Mouse (Mus musculus) layer of hippocampus, postnatal 25 days (tissue): ENCODE measurements at regions not wholly inside any gene's neighbourhood (a gene's known extent, or its start where the extent isn't known, plus 50 kb on each side); places are given as distances from the start of the nearest gene placed in this dataset.

Source experiments
- DNase-seq, 2 experiments: peaks; one replicate each; pipeline ENCODE4 v3.0.0; 2022; ENCODE audit warnings: mixed read lengths in 2 of 2, low spot score in 1 of 2; ENCODE audit errors: extremely low spot score in 1 of 2

GRCm38 (mm10) chr15:24778234-24778633, 635.3 kb downstream of the Basp1 start:
- no peak for DNase-seq

DNA sequence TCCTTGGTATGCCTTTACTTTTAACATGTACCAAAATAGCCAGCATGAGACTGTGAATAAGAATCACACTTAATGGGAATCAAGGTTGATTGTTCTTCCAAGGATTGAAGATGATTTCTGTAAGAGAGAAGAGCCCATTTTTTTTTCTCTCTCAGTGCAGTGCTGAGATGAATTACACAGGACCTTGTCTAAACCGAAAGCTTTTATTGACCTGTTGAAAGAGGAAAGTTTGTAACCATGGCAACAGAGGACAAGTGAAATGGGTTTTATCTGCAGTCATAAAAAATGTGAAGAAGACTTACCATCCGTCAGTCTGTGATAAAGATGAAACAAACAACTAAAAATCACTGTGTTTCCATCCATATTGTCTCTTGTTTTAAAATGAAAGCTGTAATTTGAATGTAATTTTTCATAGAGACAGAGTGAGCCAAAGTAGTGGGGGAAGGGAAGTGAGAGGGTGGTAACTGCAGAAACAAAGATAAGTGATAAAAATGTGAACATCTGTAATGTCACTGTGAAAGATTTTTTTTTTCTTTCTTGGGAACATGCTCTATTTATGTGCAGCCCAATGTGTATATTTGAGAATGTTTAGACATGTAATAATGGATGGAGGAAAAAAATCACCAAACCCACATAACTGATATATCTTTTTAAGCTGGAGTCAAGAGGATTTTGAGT, 661.9 kb downstream of the Basp1 start:
- no peak for DNase-seq

- no peak for DNase-seq
Measured at GRCm38 (mm10) chr15:24743240-24743639, 670.3 kb downstream of the Basp1 start.

DNA sequence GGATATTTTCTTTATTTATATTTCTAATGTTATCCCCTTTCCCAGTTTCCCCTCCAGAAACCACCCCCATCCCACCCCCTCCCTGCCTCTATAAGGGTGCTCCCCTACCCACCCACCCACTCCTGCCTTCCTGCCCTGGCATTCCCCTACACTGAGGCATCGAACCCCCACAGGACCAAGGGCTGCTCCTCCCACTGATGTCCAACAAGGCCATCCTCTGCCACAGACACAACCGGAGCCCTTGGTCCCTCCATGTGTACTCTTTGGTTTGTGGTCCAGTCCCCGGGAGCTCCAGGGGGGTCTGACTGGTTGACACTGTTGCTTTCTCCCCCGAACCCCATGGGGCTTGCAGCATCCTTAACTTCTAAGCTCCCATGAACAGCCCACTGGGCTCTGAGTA, 688.4 kb downstream of the Basp1 start:
- no peak for DNase-seq

DNA sequence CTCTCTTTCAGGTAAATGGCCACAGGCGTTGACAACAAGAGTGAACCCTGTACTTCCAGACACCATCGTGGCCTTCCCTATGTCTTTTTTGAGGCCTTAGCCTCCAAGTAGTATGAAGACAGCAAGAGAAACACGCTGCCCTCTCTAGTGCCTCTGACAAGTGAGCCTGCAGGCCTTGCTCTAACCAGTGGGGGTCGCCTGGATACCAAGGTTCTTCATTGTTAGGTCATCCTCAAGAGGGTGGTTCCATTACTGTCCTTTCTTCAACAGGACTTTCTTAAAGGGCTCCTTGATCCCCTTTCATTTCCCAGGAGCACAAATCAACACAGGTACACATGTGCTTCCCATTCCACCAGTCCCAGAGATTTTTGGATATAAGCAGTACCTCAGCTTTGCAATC, 688.9 kb downstream of the Basp1 start:
- peak in 1 of 2 experiments; percentile 48 for DNase-seq

DNA sequence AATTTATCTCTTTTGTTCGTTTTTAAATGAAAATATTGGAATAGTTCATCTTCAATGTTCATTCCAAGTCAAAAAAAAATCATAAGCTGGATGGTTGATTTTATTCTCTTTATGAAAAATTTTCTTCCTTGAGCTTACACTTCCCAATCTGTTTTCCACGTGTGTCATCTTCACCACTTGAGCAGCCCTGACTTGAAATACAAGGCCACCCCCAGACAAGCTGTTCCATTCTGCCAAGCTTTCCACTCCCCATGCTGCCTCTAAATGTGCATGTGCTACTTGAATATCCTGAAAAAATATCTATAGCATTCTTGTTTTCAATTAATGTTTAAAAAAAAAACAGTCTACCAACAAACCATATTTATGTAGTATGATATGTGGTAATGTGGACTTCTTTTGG, 693.2 kb downstream of the Basp1 start:
- no peak for DNase-seq

DNA sequence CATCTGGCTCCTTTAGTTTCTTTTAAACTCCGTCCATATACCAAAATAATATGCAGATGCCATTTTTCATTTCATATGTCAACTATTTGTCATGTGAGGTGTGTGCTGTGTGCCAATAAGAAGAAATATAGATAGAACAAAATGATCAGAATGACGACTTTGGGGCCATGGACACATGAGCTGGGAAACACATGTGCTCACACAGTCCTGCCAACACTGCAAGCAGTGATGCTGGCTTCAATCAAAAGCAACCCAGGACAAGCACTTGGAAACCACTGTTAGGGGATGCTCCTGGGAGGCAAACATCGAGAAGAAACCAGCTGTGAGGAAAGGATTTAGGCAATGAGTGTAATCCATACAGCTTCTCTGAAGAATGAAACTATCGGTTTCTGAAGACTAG, 731.4 kb downstream of the Basp1 start:
- no peak for DNase-seq

GRCm38 (mm10) chr15:24648938-24649337, 764.6 kb downstream of the Basp1 start:
- no peak for DNase-seq

GRCm38 (mm10) chr15:24635620-24636019, 777.9 kb downstream of the Basp1 start:
- no peak for DNase-seq

DNA sequence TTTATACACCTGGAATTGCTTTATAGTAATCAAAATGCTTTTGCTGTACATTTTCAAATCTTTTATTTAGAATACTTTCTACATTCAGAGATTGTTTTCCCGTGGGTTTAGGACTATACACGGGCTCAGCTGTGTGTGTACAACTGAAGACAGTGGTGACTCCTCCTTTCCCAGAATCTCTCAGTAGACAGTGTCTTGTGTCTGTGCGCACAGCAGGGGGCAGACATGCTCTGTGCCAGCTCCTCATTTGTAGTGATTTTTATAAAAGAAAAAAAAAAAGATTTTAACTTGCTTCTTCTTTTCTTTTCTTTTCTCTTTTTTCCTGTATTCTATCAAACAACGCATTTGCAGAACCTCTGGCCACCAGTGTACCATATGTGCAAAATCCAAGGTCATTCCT, 817.3 kb downstream of the Basp1 start:
- DNase-seq: peak in 1 of 2 experiments; percentile 61

GRCm38 (mm10) chr15:24588943-24589342, 824.6 kb downstream of the Basp1 start:
- peak; percentile 32 to 81 for DNase-seq

- DNase-seq: no peak
Measured at GRCm38 (mm10) chr15:24566981-24567380, 846.6 kb downstream of the Basp1 start.

- no peak for DNase-seq
Measured at GRCm38 (mm10) chr15:24556806-24557205, 856.8 kb downstream of the Basp1 start.

- no peak for DNase-seq
Measured at GRCm38 (mm10) chr15:24550108-24550507, 863.5 kb downstream of the Basp1 start.

GRCm38 (mm10) chr15:24530065-24530464, 883.5 kb downstream of the Basp1 start:
- DNase-seq: no peak

GRCm38 (mm10) chr15:24527379-24527778, 886.2 kb downstream of the Basp1 start:
- no peak for DNase-seq

- no peak for DNase-seq
Measured at GRCm38 (mm10) chr15:24513926-24514325, 899.6 kb downstream of the Basp1 start.

GRCm38 (mm10) chr15:24501907-24502559, 911.5 kb downstream of the Basp1 start:
- no peak for DNase-seq

DNA sequence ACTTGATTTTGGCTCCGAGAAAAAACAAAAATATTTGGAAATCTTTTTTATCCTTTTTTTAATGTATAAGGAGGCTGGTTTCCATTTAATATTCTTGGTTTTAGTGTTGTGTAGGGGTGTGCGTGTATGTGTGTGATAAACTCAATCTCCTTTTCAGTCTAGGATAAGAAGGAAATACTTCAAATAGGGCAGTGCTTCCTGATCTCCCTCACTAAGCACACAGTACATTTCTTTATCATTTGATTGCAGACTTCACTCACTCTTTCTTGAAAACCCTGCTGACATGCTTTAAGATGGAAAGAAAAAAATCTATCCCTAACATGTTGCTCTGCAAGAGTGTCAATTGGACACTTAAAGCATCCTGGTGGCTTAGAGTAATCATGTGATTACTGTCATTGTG, 927.3 kb downstream of the Basp1 start:
- DNase-seq: no peak

- no peak for DNase-seq
Measured at GRCm38 (mm10) chr15:24468239-24468638, 945.3 kb downstream of the Basp1 start.

GRCm38 (mm10) chr15:24457726-24458125, 955.8 kb downstream of the Basp1 start:
- DNase-seq: no peak

- no peak for DNase-seq
Measured at GRCm38 (mm10) chr15:24433083-24433482, 980.5 kb downstream of the Basp1 start.
